Mouse (Mus musculus) embryo, embryonic 11.5 days (tissue): ENCODE measurements around the gene Sirt4.
"Not testable (repeated sequence)": the region's sequence is repeated elsewhere in the genome, so short reads cannot be mapped to it uniquely, and the experiment has no call there.

Experiments
- DNase-seq: peaks from one replicate; pipeline ENCODE4 v3.0.0-alpha.2; 2012; ENCODE audit warnings: low read depth, low spot score

The Sirt4 gene

DNA sequence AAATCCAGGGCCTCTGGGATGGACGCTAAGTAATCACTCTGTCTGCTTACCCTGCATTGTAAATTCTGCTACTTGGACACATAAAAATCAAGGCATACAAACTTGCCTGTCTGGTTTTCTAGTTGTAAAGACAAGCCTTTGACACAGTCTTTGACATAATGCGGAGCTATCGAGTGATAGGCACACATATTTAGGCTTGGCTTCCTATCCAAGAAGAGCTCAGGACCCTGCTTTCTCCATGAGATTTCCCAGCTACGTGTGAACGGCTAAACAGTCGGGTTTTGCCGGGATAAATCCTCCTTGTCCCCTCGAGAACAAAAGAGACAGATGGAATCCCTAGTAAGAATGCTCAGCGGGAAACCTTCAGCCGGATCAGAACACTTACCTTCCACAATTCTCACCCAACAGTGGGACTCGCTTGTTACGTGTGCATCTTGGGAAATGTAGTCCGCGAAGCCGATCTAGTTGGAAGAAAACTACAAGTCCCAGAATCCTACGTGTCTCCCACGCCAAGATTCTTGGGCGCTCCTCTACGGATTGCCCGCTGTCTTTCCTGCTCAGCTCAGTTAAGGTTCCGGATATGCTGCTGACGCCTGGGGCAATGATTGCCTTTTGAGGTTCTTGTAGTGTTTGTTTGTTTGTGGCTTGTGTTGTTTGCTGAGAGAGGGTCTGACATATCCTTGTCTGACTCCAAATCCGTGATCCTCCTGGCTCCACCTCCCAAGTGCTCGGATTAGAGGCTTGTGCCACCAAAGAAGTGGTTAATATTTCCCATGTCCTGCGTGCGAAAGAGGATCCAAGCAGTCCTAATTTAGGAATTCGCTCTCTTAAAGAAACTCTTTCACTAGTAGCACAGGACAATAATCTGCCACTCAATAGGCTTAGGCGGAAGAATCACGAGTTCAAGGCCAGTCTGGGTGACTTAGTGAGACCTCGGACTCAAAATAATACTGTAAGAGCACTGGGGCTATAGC is at the start of gene Sirt4:
Sirt4 (minus strand) TSS at position 779 of the 974 bp plus-strand sequence.
- peak; percentile 86 for DNase-seq

DNA sequence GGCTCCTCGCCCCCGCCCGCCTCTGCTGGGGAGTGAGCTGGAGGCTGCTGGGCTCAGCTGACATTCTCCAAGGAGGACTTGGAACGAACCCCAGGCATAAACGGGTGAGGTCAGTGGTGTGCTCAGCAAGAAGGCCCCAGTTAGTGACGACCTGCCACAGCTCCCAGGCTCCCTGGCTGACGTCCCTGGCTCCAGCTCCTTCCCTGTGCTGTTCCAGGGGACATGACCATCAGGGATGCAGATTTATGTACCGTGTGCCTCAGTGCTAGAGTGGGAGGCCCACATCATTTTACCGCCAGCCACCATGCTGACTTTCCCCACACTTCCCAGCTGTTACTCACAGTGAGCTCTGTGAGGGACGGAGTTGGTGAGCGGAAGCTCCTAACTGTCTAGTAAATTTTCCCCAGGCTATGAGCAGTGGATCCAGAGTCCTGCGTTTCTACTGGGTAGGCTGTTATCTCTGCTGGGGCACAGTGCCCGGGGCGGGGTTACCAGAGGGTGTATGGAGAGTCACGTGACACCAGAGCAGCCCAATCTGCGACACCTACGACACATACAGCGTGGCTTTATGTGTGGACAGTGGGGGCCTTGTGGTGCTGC is 47.2 kb upstream of the Sirt4 start:
- no peak for DNase-seq

DNA sequence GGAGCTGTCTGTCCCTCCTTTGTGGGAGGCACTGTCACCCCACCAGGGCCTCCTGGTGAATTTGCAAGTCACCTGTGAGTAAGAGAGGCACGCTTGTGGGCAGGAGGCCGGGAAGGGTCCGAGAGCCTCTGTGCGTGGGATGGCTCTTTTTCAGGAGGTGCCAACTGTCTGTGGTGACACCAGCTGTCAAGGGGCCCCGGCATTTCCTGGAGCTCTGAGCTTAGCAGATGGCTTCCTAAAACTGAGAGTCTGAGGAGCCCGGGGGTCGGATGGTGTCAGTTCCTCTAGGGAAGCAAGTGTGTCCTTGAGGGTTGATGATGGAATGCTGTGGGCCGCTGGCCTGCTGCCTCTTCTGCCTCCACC is 45.9 kb upstream of the Sirt4 start:
- DNase-seq, result no peak

DNA sequence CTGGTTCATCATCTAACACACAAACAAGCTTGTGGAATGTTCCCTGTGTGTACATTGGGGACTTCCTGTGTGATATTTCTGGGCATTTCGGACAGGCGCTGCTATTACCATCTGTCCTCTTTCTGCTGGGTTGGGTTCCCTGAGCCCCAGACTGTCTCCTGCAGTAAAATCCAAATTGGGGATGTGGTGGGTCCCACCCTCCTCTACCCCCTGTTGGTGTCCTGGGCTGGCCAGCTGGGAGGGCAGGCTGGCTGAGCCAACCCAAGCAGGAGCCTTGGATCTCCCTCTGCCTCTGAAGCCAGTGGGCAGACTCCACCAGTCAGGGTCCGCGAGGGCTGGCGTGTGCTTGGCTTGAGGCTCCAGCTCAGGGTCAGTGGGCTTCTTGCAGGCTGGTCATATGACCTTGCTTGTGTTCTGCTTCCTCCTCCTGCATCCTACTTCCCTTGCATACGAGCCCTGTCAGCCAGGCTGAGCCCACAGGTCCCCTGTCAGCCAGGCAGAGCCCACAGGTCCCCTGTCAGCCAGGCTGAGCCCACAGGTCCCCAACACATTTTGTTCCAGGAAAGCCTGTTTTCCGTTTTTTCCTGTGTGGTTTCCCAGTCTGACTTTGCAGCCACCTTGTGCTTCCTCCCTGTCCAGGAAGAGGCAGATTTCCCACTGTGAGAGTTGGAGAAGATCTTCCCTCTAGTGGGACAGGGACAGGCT is 45.4 kb upstream of the Sirt4 start:
- DNase-seq, result no peak

DNA sequence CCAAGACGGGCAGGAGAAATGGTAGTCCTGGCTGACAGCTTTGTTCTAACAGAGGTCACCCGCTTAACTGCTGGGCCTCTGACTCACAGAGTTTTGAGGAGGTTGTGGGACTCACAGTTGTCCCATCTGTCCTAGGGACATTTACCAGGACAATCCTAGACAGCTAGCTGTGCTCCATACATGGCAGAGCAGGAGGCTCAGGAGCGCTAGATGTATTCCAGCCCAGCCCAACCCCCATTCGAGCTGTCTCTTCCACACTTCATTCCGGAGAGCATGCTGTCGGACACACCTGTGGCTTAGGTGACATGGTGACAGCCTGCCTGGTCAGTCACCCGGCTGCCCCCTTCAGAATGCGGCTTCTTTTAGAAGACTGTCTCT is 44.8 kb upstream of the Sirt4 start:
- DNase-seq, result no peak

DNA sequence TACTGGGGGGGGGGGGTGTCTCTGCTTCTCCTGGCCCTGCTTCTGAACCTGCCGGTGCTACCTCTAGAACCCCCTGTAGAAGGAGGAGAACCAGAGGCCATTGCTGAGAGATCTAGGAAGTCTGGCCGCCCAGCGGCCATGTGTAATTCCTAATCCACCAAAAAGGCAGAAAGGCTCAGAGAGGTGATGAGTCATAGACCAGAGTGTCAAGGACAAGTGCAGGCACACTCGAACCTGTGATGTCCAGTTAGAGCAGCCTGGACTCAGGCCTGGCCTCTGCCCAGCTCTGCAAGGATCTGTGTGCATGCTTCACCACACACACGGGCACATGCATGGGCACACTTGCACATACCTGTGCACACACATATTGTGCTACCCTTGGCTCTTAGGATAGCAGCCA is 43.6 kb upstream of the Sirt4 start:
- no peak for DNase-seq

DNA sequence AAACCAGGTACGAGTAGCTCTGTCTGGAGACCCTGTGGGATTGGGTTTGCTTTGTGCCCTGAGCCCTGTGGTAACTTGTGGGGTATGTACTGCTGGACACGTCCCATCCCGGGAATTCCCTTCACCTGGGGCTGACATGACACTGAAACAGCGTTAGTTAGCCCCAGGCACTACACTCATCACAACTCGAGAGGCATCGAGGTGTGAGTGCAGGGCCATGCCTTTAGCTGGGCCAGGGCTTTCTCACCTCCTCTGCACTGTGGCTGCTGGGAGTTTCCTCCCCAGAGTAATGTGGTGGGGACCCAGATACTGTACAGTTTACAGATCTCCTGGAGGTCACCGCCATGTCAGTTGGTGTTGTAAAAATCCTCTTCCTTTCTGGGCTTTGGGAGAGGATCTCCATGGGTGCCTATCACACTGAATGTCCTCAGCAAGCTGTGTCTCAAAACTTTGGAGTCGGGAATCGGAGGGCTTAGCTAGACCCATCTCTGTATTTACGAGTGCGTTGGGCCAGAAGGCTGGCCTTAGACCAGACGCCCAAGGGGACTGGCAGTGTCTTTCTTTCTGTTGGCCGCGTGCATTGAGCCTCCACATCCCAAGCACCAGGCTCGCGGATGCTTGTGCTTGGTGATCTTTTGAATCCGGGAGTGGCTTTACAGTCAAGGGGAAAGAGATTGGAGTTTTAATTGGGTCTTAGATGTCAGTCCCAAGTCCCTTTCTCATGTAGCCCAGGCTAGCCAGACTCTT is 42.1 kb upstream of the Sirt4 start:
- no peak for DNase-seq

DNA sequence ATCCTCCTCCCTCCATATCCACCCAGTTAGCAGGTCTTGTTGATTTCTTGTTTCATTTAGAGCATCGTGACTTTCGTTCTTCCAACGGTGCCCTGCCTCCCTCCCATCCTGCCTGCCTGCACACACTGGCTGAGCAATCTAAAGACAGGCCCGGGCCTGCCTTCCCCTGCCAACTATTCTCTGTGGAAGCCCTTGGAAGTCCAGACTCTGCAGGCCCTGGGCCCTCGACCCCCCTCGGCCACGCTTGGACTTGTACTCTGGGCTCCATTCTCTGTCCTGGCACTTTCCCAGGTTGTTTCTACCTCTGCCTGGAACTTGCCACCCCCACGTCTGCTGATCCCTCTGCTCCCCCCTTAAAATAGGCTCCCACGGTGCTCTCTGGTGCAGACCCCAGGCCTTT is 41.4 kb upstream of the Sirt4 start:
- no peak for DNase-seq

DNA sequence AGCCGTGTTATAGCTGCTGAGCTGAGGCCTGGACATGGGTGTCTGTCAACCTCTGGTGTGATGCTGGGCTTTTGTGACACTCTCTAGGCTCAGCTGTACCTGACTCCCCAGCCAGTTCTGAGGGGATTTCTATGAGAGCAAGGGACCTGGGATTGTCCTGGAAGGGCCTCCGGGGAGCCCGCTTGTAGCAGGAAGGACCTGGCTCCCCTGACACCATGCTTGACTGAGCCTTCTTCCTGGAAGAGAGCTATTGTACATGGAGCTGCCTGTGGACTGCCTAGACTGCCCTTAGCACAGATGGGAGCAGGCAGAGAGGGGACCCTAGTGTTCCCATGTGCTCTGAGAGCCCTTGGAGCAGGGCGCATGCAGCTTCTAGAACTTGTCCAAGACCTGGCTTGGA is 40.9 kb upstream of the Sirt4 start:
- DNase-seq, result no peak

DNA sequence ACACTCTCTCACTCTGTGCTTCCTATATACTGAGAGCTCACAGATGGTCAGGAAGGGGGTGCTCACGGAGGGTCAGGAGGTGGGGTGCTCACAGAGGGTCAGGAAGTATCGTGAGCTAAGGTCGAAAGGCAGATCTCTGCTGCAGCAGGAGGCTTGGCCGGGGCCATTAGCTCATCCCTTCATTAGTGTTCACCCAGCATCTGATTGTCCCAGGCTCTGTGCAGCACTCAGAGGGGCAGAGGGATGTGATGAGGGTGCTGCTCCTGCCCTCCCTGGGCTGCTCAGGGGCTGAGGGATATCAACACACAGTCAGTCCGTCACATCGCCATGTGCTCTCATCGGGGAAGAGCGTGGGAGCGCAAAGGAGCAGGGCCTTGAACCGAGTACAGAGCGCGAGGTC is 39.9 kb upstream of the Sirt4 start:
- no peak for DNase-seq

DNA sequence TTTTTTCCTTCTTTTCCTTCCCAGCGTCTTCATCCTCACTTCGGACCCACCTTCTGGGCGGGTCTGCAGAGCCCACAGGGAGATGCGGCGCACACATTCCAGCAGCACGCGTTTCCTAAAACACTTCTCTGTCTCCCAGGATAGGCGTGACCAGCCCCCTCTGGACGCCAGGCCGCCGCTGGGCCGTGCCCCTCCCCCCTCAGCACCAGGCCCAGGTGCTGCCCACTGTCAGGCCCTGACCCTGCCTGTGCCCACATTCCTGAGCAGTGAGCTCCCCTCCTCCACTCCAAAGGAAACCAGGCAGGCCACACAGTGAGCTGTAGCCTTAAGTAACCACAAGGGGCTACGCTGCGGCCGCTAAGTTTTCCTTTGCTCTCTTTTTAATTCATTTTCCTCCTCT is 39.4 kb upstream of the Sirt4 start:
- no peak for DNase-seq

DNA sequence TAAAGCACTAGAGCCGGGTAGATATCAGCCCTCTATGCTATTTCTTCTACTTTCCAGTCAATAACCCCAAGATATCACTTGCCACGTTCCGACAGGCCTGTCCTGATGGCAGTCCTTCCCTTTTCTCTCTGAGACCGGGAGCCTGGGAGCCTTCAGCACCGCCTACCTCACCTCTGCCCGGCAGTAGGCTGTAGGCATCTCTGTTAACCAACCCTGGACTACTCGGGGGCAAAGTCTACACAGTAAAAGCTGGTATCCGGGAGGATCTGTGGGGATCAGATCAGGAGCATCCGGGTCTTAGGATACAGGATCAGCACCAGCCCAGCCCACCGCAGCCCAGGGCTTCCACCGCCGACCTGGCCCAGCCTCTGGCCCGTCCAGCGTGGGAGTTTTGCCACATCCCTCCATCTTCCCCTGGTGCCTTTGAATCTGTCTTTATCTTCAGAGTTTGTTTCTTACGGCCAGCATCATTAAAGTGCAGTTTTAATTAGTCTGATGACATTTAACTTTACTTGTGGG is 38.5 kb upstream of the Sirt4 start:
- DNase-seq, result no peak

DNA sequence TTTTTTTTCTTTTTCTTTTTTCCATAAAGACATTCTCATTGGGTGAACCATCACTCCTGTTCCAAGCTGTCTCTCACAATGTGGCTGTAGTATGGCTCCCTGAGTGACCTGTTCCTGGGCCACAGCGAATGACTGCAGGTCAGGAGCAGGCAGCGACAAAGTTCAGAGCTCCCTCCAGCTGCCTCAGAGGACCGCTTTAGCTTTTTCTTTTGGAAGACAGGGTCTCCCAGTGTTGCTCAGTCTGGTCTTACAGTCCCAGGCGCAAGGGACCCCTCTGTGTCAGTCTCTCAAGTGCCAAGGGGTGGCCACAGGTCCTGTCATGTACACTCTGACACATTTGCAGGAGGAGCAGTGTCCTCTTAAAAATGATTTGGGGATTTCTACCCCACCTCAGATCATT is 38.0 kb upstream of the Sirt4 start:
- no peak for DNase-seq

DNA sequence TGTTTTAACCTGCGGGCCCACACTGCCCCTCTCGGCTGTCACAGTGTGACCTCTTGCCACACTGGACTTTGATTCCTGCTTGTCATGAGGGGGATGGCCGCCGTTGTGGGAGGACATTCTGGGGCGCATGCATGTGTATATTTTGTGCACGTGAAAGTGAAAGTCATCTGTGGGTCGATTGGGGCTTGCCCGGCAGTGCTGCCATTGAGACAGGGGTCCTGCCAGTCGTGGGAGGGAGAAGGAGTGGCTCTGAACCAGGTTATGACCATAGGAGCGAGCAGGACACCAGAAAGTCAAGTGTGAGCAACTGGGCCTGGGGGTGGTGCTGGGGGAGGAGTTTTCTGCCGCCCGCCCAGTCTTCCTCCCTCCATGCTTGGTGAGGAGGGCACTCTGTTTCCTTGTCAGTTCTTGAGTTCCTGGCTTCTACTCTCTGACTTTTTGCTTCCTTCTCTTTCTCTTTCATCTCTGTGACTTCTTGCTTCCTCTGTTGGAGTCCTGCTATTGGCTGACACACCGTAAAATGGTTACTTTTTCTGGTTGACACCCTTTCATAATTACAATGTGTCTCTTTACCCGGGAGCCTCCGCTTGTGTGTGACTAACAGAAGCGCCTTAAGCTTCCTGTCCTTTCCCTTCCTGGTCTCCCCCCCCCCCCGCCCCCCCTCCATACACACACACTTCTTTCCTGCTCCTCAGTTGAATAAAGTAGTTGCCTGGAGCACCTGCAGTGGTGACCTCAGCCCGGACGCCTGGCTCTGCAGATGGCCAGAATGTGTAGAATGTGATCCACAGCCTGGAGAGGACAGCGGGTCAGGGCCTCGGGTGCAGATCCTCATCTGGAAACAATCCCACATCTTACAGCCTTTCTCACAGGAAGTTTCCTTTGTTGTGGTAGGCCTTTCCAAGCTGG is 37.3 kb upstream of the Sirt4 start:
- no peak for DNase-seq

DNA sequence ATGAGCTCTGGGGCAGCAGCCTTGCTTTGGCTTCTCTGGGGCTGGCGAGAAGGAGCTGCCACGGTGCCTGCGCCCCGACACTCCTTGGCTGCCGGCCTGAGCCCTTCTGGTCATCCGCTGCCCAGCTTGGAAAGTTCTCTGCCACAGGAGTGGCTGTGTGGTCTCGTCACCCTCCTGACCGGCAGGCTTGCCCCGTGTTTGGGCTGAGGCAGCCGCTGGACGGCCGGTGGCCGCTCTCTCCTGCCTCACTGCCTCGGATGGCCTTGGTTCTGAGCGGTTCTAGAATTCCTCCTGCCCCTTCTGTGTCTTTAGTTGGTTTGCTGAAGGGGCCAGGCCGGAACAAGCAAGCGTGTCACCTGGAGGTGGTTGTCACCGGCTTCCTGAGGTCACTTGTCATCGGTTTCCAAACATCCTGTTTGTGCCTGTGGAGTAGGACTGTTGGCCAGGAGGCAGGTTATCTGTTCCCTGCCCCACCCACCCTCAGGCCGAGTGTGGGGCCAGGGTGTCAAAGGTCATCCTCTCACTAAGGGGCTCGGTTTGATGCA is 35.9 kb upstream of the Sirt4 start:
- DNase-seq, result no peak

DNA sequence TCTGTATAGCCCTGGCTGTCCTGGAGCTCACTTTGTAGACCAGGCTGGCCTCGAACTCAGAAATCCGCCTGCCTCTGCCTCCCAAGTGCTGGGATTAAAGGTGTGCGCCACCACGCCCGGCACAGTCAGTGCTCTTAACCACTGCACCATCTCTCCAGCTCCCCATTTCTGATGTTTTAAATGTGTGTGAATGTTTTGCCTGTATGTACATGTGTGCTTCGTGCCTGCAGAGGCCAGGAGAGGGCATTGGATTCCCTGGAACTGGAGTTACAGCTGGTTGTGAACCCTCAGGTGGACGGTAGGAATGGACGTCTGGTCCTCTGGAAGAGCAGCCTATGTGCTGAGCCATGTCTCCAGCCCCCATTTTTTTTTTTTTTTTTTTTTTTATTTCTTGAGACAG is 33.7 kb upstream of the Sirt4 start:
- DNase-seq, result not testable (repeated sequence)

DNA sequence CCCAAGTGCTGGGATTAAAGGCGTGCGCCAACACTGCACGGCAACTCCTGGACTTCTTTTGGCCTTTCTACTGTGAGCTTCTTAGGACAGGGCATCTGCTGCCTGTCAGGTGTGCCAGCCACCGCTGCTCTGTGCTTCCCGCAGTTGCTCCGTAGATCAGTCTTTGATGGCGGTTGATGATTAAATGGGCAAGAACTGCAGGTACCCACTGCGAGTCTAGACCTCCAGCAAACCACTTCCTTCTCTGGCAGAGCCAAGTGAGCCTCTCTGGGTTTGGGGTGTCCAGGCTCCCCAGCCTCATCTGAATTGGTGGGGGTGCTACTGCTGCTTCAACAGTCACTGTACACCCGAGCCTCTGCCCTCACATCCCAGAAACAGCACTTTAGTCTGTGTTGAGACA is 33.0 kb upstream of the Sirt4 start:
- no peak for DNase-seq

DNA sequence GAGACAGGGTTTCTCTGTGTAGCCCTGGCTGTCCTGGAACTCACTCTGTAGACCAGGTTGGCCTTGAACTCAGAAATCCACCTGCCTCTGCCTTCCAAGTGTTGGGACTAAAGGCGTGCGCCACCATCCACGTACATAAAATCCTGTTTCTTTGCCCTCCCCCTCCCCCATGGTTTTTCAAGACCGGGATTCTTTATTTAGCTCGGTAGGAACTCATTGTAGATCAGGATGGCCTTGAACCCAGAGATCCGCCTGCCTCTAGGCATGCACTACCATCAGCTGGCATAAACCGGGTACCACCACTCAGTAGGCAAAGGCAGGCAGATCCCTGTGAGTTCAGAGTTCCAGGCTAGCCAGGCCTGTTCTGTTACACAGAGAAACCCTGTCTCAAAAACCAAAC is 32.4 kb upstream of the Sirt4 start:
- DNase-seq, result no peak

DNA sequence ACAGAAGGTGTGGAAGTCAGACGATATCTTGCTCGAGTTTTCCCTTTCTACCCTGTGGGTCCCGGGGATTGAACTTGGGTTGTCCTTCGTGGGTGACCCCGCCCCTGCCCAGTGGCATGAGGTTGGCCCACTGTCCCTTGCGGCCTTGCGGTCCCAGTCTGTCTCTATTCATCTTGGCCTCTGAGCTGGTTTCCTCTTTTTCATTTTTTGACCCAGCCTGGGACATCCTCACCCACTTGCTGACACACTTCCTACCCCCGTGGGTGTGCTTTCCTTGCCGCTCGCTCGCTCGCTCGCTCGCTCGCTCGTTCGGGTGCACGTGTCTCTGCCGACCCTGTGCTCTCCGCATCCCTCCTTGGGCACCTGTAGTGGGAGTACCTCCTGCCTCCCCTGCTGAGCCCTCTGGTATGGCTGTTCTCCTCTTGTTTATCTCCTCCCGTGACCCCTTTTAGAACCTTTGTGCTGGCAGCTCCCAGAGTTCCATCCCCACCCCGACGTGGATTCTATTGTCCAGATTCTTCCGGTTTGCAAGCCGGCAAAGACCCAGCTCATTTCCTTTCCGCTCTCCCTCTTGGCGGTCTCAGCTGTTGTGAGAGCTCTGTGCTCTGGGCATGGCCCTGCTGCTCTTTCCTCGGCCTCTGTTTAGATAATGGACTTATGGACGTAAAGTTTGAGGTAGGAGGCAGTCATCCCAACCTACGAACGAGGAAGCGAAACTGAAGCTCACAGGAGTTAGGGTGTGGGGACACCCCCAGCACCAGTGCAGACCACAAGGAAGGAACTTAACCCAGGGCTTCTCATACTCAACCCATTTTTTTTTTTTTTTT is 31.8 kb upstream of the Sirt4 start:
- no peak for DNase-seq
